Mouse (Mus musculus) layer of hippocampus, adult 18-20 months (tissue): ENCODE measurements around the gene Mrpl54. TPM values are rescaled to one million over a fixed set of nuclear protein-coding genes. Genes with fewer than 3 reads are reported as not detected.

Experiments
- DNase-seq, 2 experiments: peaks; one replicate each; pipeline ENCODE4 v3.0.0; 2022; ENCODE audit warnings: low spot score in 2 of 2
- total RNA-seq, 2 experiments: library from RNA; stranded (reverse); gene quantifications; 2 replicates each; pipeline ENCODE4 v1.2.3; 2021

Gene Mrpl54
- total RNA-seq, 2 experiments from 2014 or later: 36.9 to 40.4 TPM

DNA sequence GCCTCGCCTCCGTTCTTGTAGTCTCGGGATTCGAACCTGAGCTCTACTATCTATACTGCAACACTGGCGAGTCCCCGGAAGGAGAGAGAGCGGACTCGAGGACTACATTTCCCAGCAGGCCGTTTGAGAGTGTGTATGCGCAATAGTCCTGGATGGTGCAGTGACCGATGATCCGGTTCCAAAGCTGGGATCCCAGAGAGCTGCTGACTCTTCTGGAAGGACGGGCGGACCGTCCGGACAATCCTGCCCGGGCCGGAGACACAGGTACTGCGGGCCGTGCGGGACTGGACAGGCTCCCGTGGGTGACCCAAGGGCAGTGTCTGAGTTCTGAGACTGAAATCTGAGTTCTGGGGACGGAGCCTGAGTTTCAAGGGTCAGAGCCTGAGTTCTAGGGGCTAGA is 1.3 kb upstream of the Mrpl54 start:
- peak; percentile 78 to 92 for DNase-seq

DNA sequence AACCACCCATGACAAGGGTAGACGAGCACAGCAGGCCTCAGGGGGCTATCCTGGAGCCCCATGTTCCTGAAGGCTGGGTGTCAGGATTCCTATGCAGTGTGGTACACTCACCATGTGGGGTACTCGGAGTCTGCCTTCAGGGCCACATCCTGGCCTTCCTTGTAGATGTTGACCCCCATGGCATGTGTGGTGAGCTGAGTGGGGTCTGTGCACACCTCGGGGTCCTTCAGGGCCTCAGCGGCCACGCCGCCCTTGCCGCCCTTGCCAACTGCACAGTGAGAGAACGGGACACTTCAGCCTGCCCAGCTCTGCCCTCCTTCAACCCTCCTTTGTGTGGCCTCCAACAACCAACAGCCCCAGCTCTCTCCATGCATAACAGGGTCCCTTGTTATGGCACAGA is 1.2 kb downstream of the Mrpl54 start:
- DNase-seq: no peak

- no peak for DNase-seq
Observed at GRCm38 (mm10) chr10:81261025-81261424, 5.7 kb downstream of the Mrpl54 start.

GRCm38 (mm10) chr10:81259225-81259884 is 7.4 kb downstream of the Mrpl54 start:
- peak in 1 of 2 experiments; percentile 51 for DNase-seq

- peak in 1 of 2 experiments; percentile 51 for DNase-seq
Observed at GRCm38 (mm10) chr10:81257158-81258039, 9.3 kb downstream of the Mrpl54 start.

DNA sequence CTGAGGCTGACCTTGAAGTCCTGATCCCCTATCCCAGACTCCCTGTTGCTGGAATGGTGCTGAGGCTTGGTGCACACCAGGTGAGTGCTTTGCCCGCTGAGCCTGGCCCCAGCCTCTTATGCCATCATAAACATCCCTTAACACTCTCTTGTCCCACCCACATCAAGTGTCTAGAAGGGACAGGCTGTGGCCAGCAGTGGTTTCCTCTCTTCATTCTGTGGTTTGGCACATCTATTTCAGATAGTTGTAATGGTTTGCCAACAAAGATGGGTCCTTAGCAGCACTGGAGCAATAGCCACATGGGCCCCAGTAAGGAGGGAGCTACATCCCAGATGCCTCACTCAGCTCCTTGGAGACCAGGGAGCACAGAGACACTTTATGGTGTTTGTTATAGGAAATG is 11.8 kb downstream of the Mrpl54 start:
- no peak for DNase-seq

- DNase-seq: peak; percentile 90 to 94
Observed at GRCm38 (mm10) chr10:81252424-81253419, 14.0 kb downstream of the Mrpl54 start, which contains the start of gene Matk. Gene Matk, plus strand, starts transcription at chr10:81252935.

GRCm38 (mm10) chr10:81249442-81249841 is 17.3 kb downstream of the Mrpl54 start:
- no peak for DNase-seq

GRCm38 (mm10) chr10:81247804-81248203 is 18.9 kb downstream of the Mrpl54 start:
- DNase-seq: no peak

DNA sequence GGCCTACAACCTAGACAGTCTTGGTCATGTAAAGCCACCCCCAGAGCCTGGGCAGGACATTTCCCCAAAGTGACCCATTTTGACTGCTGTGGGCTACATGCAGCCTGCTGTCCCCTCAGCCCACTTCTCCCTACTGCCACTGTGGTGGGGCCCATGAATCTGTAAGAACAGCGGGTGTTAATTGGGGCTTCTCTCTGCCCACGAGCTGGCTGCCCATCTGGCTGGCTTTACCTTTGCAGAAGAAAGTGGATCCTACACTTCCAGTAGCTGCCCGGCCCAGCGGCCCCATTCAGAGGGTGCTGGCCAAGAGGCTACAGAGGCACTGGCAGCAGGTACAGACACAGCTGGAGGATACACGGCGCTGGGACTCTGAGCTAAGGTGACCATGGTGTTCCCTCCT is 21.6 kb downstream of the Mrpl54 start:
- no peak for DNase-seq

DNA sequence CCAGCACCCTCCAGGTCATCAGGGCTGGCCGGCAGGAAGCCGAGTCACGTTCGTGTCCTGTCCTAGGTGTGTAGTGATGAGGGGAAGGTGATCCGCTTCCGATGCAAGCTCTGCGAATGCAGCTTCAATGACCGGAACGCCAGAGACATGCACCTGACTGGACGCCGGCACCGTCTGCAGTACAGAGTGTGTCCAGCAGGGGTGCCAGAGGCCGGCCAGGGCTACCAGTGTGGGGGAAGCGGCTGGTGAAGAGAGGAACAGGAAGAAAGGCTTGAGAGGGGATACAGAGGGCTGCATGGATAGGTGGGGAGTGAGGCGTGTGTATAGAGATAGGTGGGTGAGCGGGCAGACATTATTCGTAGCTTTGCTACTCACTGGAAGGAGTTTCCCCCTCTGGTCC is 22.1 kb downstream of the Mrpl54 start:
- peak in 1 of 2 experiments; percentile 71 for DNase-seq

DNA sequence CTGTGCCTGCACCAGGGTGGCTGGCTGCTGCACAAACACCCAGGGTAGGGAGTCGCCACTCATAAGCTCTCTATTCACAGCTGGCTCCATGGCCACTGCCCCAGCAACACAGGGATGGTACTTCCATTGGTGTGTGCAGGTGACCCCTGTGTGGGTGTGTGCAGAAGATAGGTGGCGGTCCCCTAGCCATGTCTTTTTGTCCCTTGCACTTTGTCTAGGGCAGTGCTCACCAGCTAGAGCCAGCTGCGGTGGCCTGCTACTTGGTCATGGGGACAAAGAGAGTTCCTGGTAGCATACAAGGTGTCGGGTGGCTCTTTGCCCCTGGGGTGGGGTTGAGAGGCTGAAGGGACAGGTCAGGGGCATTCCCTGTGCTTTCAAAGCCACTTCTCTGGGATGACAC is 22.6 kb downstream of the Mrpl54 start:
- no peak for DNase-seq

DNA sequence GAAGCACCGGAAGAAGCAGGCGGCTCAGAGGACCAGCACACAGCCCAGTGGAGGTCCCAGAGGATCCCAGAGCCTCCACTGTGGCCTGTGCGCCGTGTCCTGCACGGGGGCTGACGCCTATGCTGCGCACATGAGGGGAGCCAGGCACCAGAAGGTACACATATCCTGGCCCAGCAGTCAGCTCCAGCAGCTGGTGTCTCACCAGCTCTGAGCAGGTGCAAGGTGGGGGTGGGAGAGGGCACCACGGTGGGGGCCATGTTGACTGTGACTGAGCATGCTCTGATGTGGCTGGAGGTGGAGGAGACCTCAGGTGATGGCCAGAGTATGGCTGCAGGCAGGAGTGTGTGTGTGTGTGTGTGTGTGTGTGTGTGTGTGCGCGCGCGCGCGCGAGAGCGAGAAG is 24.7 kb downstream of the Mrpl54 start:
- no peak for DNase-seq

- peak in 1 of 2 experiments; percentile 82 for DNase-seq
Observed at GRCm38 (mm10) chr10:81240876-81241275, 25.9 kb downstream of the Mrpl54 start.

- DNase-seq: no peak
Observed at GRCm38 (mm10) chr10:81238618-81239017, 28.1 kb downstream of the Mrpl54 start.

- no peak for DNase-seq
Observed at GRCm38 (mm10) chr10:81236471-81237268, 30.1 kb downstream of the Mrpl54 start.

- no peak for DNase-seq
Observed at GRCm38 (mm10) chr10:81234206-81234605, 32.5 kb downstream of the Mrpl54 start.

DNA sequence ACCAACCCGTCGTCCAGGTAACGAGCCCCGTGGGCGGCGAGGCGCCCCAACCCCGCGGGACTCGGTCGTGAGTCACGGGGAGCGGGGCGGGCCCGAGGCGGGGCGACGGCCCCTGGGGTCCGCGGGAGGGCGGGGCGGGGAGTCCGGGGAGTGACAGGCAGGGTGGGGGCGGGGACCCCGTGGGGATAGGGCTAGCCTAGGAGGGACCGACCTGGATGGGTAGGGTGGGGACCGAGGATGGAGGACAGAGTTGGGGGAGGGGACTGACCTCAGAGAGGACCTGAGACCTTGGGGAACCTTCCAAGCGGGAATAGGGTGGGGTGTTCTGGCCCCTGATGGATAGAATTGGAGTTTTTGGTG is 33.5 kb downstream of the Mrpl54 start:
- no peak for DNase-seq

DNA sequence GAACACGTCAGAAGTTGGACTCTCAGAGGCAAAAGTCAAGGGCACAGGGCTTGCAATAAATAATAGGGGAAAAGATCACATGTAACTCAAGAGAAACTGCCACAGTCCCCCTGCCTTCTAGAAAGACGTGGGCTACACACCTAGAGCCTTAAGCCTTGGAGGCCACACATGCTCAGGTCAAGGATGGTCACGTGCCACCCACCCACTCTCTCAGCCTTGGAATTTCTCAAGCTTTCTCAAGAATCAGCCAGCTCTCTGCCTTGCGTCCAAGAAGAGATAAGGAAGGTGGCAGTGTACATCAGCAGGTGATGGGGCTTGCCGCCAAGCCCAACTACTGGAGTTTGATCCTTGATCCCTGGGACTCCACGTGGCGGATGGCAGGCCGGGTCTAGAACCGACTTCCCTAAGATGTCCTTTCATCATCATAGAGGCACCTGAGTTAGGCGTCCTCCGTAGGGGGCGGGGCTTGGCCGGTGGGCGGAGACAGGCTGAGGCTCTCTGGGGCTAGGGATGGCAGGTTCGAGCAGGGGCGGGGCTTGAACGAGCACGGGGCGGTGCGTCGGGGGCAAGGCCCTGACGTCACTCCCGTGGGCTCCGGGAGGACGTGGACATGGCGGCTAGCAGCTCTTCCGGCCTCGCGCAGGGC is 34.0 kb downstream of the Mrpl54 start, which contains the start of gene Zfr2:
Gene Zfr2, plus strand, starts transcription at position 576 of the 646 bp plus-strand sequence.
- peak; percentile 90 to 92 for DNase-seq

- no peak for DNase-seq
Observed at GRCm38 (mm10) chr10:81231436-81231835, 35.3 kb downstream of the Mrpl54 start.
